Mouse (Mus musculus): ENCODE results near the gene Mrgpre. TPM values are rescaled to one million over a fixed set of nuclear protein-coding genes. Genes with fewer than 3 reads are reported as not detected.

Mrgpre gene
- polyA plus RNA-seq, 1 experiment from 2014 or later = 4.6 TPM

- H3K4me1 ChIP-seq (replicated peaks) = no peaks in the 10 kb centered on the region
- H3K4me3 ChIP-seq = no peak overlapping the region
- no peaks in the 10 kb centered on the region for H3K27me3 ChIP-seq
- no peak overlapping the region for H3K9ac ChIP-seq
- no peak overlapping the region for H3K27ac ChIP-seq (replicated peaks)
- peaks cover 94% of the 10 kb centered on the region for H3K36me3 ChIP-seq
- no peak for ATAC-seq (ENCODE audit: low read depth)
- 52% methylated on average over 1 of the region's 1 CpGs for WGBS
- no peaks in the 10 kb centered on the region for H3K9me3 ChIP-seq
- H3K4me2 ChIP-seq = no peak overlapping the region
These were observed 24.6 kb upstream of the Mrgpre start for GRCm38 (mm10) chr7:143808909-143809308.

- 64% methylated on average over 5 of the region's 5 CpGs for WGBS
- Histone ChIP-seq H3K9ac (no peak overlapping the region), H3K4me2 (no peak overlapping the region), H3K9me3 (no peaks in the 10 kb centered on the region), H3K4me1 (replicated peaks) (no peaks in the 10 kb centered on the region), H3K27ac (replicated peaks) (no peak overlapping the region), H3K27me3 (no peaks in the 10 kb centered on the region), H3K36me3 (peaks cover 92% of the 10 kb centered on the region), H3K4me3 (no peak overlapping the region)
- ATAC-seq (ENCODE audit: low read depth) = no peak
These were observed 20.9 kb upstream of the Mrgpre start for GRCm38 (mm10) chr7:143805199-143805624.

- Histone ChIP-seq H3K27ac (replicated peaks) (no peak overlapping the region), H3K9me3 (no peaks in the 10 kb centered on the region), H3K4me3 (no peak overlapping the region), H3K4me2 (no peak overlapping the region), H3K9ac (no peak overlapping the region), H3K36me3 (peaks cover 90% of the 10 kb centered on the region), H3K4me1 (replicated peaks) (no peaks in the 10 kb centered on the region), H3K27me3 (no peaks in the 10 kb centered on the region)
- ATAC-seq (ENCODE audit: low read depth) = no peak
- 90% methylated on average over 8 of the region's 8 CpGs for WGBS
These were observed 17.1 kb upstream of the Mrgpre start for GRCm38 (mm10) chr7:143801195-143802065.

DNA sequence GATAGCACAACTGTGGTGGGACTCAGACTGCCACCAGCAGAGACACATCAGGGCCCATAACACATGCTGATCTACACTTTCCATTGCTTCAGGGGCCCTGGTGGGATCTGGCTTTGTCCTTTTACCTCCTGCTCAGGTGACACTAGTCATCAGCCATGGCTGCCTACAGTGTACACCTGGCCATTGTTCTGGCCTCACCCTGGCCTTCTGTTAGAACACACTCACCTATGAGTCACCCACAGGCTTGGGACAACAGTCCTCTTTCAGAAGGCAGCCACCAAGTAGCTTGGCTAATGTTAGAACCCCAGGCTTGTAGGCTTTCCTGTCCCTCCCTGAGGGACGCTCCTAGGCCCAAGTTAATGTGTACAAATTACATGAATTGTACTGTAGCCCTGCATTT, 16.5 kb upstream of the Mrgpre start:
- ATAC-seq (ENCODE audit: low read depth) = no peak
- no peaks in the 10 kb centered on the region for H3K9me3 ChIP-seq
- no peaks in the 10 kb centered on the region for H3K4me1 ChIP-seq (replicated peaks)
- no peaks in the 10 kb centered on the region for H3K27me3 ChIP-seq
- H3K4me3 ChIP-seq = no peak overlapping the region
- no peak overlapping the region for H3K9ac ChIP-seq
- 92% methylated on average over 1 of the region's 1 CpGs for WGBS
- no peak overlapping the region for H3K4me2 ChIP-seq
- H3K36me3 ChIP-seq = peaks cover 90% of the 10 kb centered on the region
- no peak overlapping the region for H3K27ac ChIP-seq (replicated peaks)

DNA sequence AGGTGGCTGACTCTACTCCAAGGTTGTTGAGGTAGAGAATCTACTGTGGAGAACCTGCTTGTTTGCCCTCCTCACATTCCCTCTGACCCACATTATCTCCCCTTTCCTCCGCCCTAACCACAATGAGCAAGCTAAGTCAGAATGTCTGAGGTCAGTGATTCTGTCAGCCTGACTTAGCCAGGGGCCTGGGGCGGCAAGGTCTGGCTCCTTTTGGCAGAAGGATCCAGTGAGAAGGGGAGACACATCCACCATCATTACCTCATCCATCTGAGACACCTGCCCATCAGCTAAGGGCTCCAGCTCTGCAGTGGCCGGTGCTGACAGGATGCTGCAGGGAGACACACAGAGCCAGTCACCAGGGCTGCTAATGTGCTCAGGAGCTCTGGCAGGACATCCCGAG, 14.5 kb upstream of the Mrgpre start:
- Histone ChIP-seq H3K36me3 (peaks cover 84% of the 10 kb centered on the region), H3K4me2 (no peak overlapping the region), H3K27me3 (no peaks in the 10 kb centered on the region), H3K4me3 (no peak overlapping the region), H3K4me1 (replicated peaks) (no peaks in the 10 kb centered on the region), H3K9me3 (no peaks in the 10 kb centered on the region), H3K9ac (no peak overlapping the region), H3K27ac (replicated peaks) (no peak overlapping the region)
- ATAC-seq (ENCODE audit: low read depth) = no peak
- WGBS = 94% methylated on average over 4 of the region's 4 CpGs

DNA sequence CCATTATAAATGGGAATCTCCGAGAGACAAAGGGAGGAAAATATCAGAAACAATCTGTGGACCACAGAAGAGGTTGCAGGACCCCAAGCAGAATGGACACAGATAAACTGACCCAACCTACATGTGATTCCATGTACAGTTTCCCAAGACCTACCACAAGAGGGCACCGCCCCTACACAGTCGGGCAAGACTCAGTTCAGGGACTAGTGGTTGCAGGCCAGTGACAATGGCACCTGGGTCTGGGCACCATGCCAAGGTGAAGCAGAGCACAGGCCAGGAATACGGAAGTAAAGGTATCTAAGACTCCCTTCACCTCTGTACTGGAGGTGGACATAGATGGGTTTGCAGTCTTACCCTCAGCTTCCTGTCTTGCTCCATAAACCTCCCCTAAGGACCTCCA, 8.8 kb upstream of the Mrgpre start:
- Histone ChIP-seq H3K4me1 (replicated peaks) (no peaks in the 10 kb centered on the region), H3K27ac (replicated peaks) (no peak overlapping the region), H3K4me3 (no peak overlapping the region), H3K4me2 (no peak overlapping the region), H3K9me3 (no peaks in the 10 kb centered on the region), H3K36me3 (peaks cover 32% of the 10 kb centered on the region), H3K9ac (no peak overlapping the region), H3K27me3 (no peaks in the 10 kb centered on the region)
- 63% methylated on average over 4 of the region's 4 CpGs for WGBS
- ATAC-seq (ENCODE audit: low read depth) = no peak

GRCm38 (mm10) chr7:143792336-143792985, 8.2 kb upstream of the Mrgpre start:
- no peak overlapping the region for H3K4me3 ChIP-seq
- peaks cover 26% of the 10 kb centered on the region for H3K36me3 ChIP-seq
- H3K4me2 ChIP-seq = no peak overlapping the region
- no peak overlapping the region for H3K9ac ChIP-seq
- H3K27me3 ChIP-seq = no peaks in the 10 kb centered on the region
- H3K9me3 ChIP-seq = no peaks in the 10 kb centered on the region
- ATAC-seq (ENCODE audit: low read depth) = no peak
- 82% methylated on average over 6 of the region's 6 CpGs for WGBS
- H3K27ac ChIP-seq (replicated peaks) = no peak overlapping the region
- H3K4me1 ChIP-seq (replicated peaks) = no peaks in the 10 kb centered on the region

DNA sequence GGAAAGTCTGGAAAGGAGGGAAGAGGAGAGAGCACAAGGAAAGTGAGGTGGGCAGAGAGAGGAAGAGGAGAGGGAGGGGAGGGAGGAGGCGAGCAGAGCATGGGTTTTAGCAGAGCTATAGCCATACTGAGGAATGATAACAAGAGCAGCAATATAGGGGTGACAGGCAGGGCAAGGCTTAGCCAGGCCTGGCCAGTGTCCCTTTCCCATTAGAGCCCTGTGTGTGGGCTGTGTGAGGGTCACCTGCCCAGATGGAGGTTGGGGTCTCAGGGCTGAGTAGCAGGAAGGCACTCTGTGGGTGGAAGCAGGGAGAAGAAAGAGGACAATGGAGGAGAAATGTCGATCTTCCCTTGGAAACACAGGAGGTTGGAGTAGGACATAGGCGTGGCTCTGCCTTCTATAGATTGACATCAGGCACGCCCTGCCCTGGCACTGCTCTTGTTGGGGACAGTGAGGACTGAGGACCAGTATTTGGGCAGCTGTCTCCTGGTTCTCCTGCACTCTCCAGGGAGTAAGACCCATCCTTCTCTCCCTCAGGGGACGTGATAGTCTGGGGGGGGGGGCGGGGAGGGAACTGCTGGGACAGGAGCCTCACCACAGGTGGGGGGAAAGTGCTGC, 813 bp downstream of the Mrgpre start:
- Histone ChIP-seq H3K9me3 (no peaks in the 10 kb centered on the region), H3K36me3 (no peaks in the 10 kb centered on the region), H3K4me1 (replicated peaks) (peaks cover 26% of the 10 kb centered on the region), H3K9ac (peak overlapping the region; percentile 77), H3K4me2 (peak overlapping the region; percentile 72), H3K4me3 (peak overlapping the region; percentile 48), H3K27ac (replicated peaks) (peak overlapping the region; percentile 79), H3K27me3 (no peaks in the 10 kb centered on the region)
- 17% methylated on average over 6 of the region's 6 CpGs for WGBS
- ATAC-seq (ENCODE audit: low read depth) = peak; percentile 73

- H3K9ac ChIP-seq = no peak overlapping the region
- no peak overlapping the region for H3K4me2 ChIP-seq
- H3K9me3 ChIP-seq = no peaks in the 10 kb centered on the region
- ATAC-seq (ENCODE audit: low read depth) = no peak
- no peak overlapping the region for H3K4me3 ChIP-seq
- no peaks in the 10 kb centered on the region for H3K36me3 ChIP-seq
- no peak overlapping the region for H3K27ac ChIP-seq (replicated peaks)
- H3K27me3 ChIP-seq = no peaks in the 10 kb centered on the region
- WGBS = 78% methylated on average over 2 of the region's 2 CpGs
- H3K4me1 ChIP-seq (replicated peaks) = no peaks in the 10 kb centered on the region
These were observed 6.9 kb downstream of the Mrgpre start for GRCm38 (mm10) chr7:143777375-143777774.

- Histone ChIP-seq H3K36me3 (no peaks in the 10 kb centered on the region), H3K27me3 (no peaks in the 10 kb centered on the region), H3K9me3 (no peaks in the 10 kb centered on the region), H3K9ac (no peak overlapping the region), H3K4me2 (no peak overlapping the region), H3K4me1 (replicated peaks) (no peaks in the 10 kb centered on the region), H3K27ac (replicated peaks) (no peak overlapping the region), H3K4me3 (no peak overlapping the region)
- no peak for ATAC-seq (ENCODE audit: low read depth)
- WGBS = 29% methylated on average over 3 of the region's 3 CpGs
These were observed 8.2 kb downstream of the Mrgpre start for GRCm38 (mm10) chr7:143776137-143776536.

- Histone ChIP-seq H3K9me3 (no peaks in the 10 kb centered on the region), H3K9ac (no peak overlapping the region), H3K4me3 (no peak overlapping the region), H3K4me2 (no peak overlapping the region), H3K27ac (replicated peaks) (no peak overlapping the region), H3K27me3 (peaks cover 22% of the 10 kb centered on the region), H3K36me3 (no peaks in the 10 kb centered on the region), H3K4me1 (replicated peaks) (no peaks in the 10 kb centered on the region)
- WGBS = 62% methylated on average over 1 of the region's 1 CpGs
- no peak for ATAC-seq (ENCODE audit: low read depth)
These were observed 14.8 kb downstream of the Mrgpre start for GRCm38 (mm10) chr7:143769461-143769860.

DNA sequence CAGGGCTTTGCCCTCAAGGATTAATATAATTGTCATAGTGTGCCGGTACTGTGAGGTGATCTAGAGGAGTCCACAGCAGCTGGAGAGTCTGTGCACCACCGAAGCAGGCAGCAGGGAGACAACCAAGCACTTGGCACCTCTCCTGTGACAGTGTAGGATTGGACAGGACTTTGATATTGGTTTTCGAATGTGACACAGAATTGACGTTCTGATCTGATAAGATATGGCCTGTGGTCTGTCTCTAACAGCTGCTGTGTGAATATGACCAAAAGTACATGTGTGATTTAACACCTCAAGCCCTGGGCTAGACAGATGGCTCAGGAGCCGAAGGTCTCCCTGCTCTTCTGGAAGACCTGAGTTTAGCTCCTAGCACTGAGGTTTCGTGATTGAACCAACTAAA, 16.0 kb downstream of the Mrgpre start:
- H3K27me3 ChIP-seq = peaks cover 28% of the 10 kb centered on the region
- no peaks in the 10 kb centered on the region for H3K4me1 ChIP-seq (replicated peaks)
- no peak overlapping the region for H3K9ac ChIP-seq
- H3K36me3 ChIP-seq = no peaks in the 10 kb centered on the region
- WGBS = 87% methylated on average over 6 of the region's 6 CpGs
- ATAC-seq (ENCODE audit: low read depth) = no peak
- no peaks in the 10 kb centered on the region for H3K9me3 ChIP-seq
- no peak overlapping the region for H3K4me3 ChIP-seq
- H3K27ac ChIP-seq (replicated peaks) = no peak overlapping the region
- H3K4me2 ChIP-seq = no peak overlapping the region
